Mouse (Mus musculus) central nervous system, embryonic 11.5 days (tissue): ENCODE measurements around the gene Blvra. TPM values are rescaled to one million over a fixed set of nuclear protein-coding genes. Genes with fewer than 3 reads are reported as not detected.

Source experiments
- polyA plus RNA-seq: library from polyadenylated mRNA; depleted of rRNA; stranded (reverse); fragments of >200 nt; gene quantifications from 2 replicates; pipeline ENCODE4 v1.2.3, GENCODE M21; 2012; rRNA removed

Blvra gene
- 17.7 and 20.8 TPM in 2 replicates for polyA plus RNA-seq

GRCm38 (mm10) chr2:127070435-127070841 lies at the start of gene Blvra:
Gene Blvra, plus strand, starts transcription at chr2:127070665.

GRCm38 (mm10) chr2:127133621-127134461 lies 63.4 kb downstream of the Blvra start, which contains the start of gene Ncaph:
Gene Ncaph, minus strand, starts transcription at chr2:127133954.

GRCm38 (mm10) chr2:127143158-127144063 lies 72.9 kb downstream of the Blvra start, which contains the start of gene Itpripl1:
Gene Itpripl1, minus strand, starts transcription at chr2:127143442.

Other genes starting within 250 kb of the Blvra start
- gene Trpm7, start 194.4 kb upstream of the Blvra start, polyA plus RNA-seq: 30.7 and 51.3 TPM in 2 replicates
- gene Sppl2a, start 137.4 kb upstream of the Blvra start, polyA plus RNA-seq: 15.2 and 29.7 TPM in 2 replicates
- gene Ap4e1, start 61.9 kb upstream of the Blvra start, polyA plus RNA-seq: 9.8 and 12.6 TPM in 2 replicates
- gene Ncaph, start 63.3 kb downstream of the Blvra start, polyA plus RNA-seq: 72.3 and 76.4 TPM in 2 replicates
- 8.0 TPM in 2 replicates for gene Itpripl1, start 72.8 kb downstream of the Blvra start, polyA plus RNA-seq
- gene 1810024B03Rik, start 137.6 kb downstream of the Blvra start, polyA plus RNA-seq: 3.0 and 3.4 TPM in 2 replicates
- gene Snrnp200, start 137.7 kb downstream of the Blvra start, polyA plus RNA-seq: 103 and 129 TPM in 2 replicates
- gene Ciao1, start 177.2 kb downstream of the Blvra start, polyA plus RNA-seq: 65.2 and 92.8 TPM in 2 replicates
- 21.7 and 32.5 TPM in 2 replicates for gene Tmem127, start 177.2 kb downstream of the Blvra start, polyA plus RNA-seq
- 73.8 and 107 TPM in 2 replicates for gene Stard7, start 199.6 kb downstream of the Blvra start, polyA plus RNA-seq